Mouse (Mus musculus) bone marrow, adult 2 months (tissue): Measurements from ENCODE around the gene Tmem45b.

Source experiments
- CTCF ChIP-seq: fragments of 200-500 bp; IDR thresholded peaks from 2 replicates; pipeline ENCODE4 v1.5.1; 2011; ENCODE audit warnings: low read length, control low read depth; ENCODE audit not compliant: control insufficient read depth, insufficient read depth
- POLR2A ChIP-seq: fragments of 200-500 bp; IDR thresholded peaks from 2 replicates; pipeline ENCODE4 v1.6.1; 2011; ENCODE audit warnings: low read depth, mild to moderate bottlenecking, control low read depth, low read length, borderline replicate concordance; ENCODE audit not compliant: control insufficient read depth

DNA sequence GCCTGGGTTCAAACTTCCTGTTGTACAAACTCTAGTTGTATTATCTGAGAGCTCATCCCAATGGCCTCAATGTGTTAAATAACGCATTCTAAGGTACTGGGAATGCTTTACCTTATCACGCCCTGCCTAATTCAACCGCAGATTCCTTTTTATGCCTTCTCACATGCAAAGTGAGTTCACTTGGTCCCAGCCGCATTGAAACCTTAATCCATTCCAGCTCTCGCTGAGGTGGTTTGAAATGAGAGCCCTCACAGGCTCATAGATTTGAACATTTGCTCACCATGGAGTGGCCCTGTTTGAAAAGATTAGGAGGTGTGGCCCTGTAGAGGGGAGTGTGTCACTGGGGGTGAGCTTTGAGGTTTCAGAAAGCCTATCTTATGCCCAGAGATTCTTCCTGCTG lies 23.9 kb downstream of the Tmem45b start:
- TF ChIP-seq POLR2A, result no peak
- no peak for TF ChIP-seq CTCF
